Mouse (Mus musculus): Measurements from ENCODE around the gene Rfpl4b. TPM values are rescaled to one million over a fixed set of nuclear protein-coding genes. Genes with fewer than 3 reads are reported as not detected.
"Not testable (repeated sequence)": the region's sequence is repeated elsewhere in the genome, so short reads cannot be mapped to it uniquely, and the experiment has no call there.

Gene Rfpl4b
- polyA plus RNA-seq (2016; fragmentation: Nextera tagmentation; extraction: Ambion mirVana), result not detected in 2 replicates

GRCm38 (mm10) chr10:38821679-38822078 lies at the start of gene Rfpl4b:
TSS of gene Rfpl4b (minus strand) at chr10:38821779.
- H3K9ac ChIP-seq (replicated peaks), result no peak within 1 kb of the TSS
- no peaks in the 10 kb centered on the region for H3K27me3 ChIP-seq
- 87% methylated on average over 3 of the region's 3 CpGs for WGBS
- H3K4me1 ChIP-seq, result no peaks in the 10 kb centered on the region
- peaks cover 16% of the 10 kb centered on the region for H3K9me3 ChIP-seq
- ATAC-seq (ENCODE audit: low FRiP score, low read depth), result no peak
- no peak within 1 kb of the TSS for H3K4me3 ChIP-seq
- no peak within 1 kb of the TSS for H3K4me2 ChIP-seq (replicated peaks)
- no peak within 1 kb of the TSS for H3K27ac ChIP-seq (replicated peaks)
- H3K36me3 ChIP-seq, result no peaks in the 10 kb centered on the region

- Histone ChIP-seq H3K4me1 (no peaks in the 10 kb centered on the region), H3K9ac (replicated peaks) (no peak overlapping the region), H3K4me2 (replicated peaks) (no peak overlapping the region), H3K27ac (replicated peaks) (no peak overlapping the region), H3K9me3 (no peaks in the 10 kb centered on the region), H3K36me3 (no peaks in the 10 kb centered on the region), H3K27me3 (no peaks in the 10 kb centered on the region), H3K4me3 (no peak overlapping the region)
- ATAC-seq (ENCODE audit: low FRiP score, low read depth), result no peak
- 61% methylated on average over 2 of the region's 2 CpGs for WGBS
These were observed 33.6 kb upstream of the Rfpl4b start for GRCm38 (mm10) chr10:38855186-38855585.

GRCm38 (mm10) chr10:38850006-38850405 lies 28.4 kb upstream of the Rfpl4b start:
- not testable (repeated sequence) for H3K27me3 ChIP-seq; H3K4me3 ChIP-seq; H3K4me2 ChIP-seq (replicated peaks); H3K9ac ChIP-seq (replicated peaks); H3K27ac ChIP-seq (replicated peaks); H3K36me3 ChIP-seq; ATAC-seq (ENCODE audit: low FRiP score, low read depth); H3K9me3 ChIP-seq; H3K4me1 ChIP-seq
- WGBS, result 38% methylated on average over 5 of the region's 5 CpGs

- Histone ChIP-seq H3K4me1 (no peaks in the 10 kb centered on the region), H3K27ac (replicated peaks) (no peak overlapping the region), H3K4me3 (no peak overlapping the region), H3K9ac (replicated peaks) (no peak overlapping the region), H3K9me3 (no peaks in the 10 kb centered on the region; the same call in 1 of the 2 replicates), H3K27me3 (no peaks in the 10 kb centered on the region), H3K36me3 (no peaks in the 10 kb centered on the region), H3K4me2 (replicated peaks) (no peak overlapping the region)
- peak; percentile 82; the same call in 1 of the 2 replicates for ATAC-seq (ENCODE audit: low FRiP score, low read depth)
- WGBS, result 22% methylated on average over 8 of the region's 8 CpGs
These were observed 27.4 kb upstream of the Rfpl4b start for GRCm38 (mm10) chr10:38848884-38849499.

GRCm38 (mm10) chr10:38848231-38848630 lies 26.7 kb upstream of the Rfpl4b start:
- H3K27me3 ChIP-seq, result no peaks in the 10 kb centered on the region
- H3K9me3 ChIP-seq, result no peaks in the 10 kb centered on the region; the same call in 1 of the 2 replicates
- no peak overlapping the region for H3K9ac ChIP-seq (replicated peaks)
- H3K27ac ChIP-seq (replicated peaks), result no peak overlapping the region
- H3K36me3 ChIP-seq, result no peaks in the 10 kb centered on the region
- no peak overlapping the region for H3K4me3 ChIP-seq
- no peak overlapping the region for H3K4me2 ChIP-seq (replicated peaks)
- 0 out of 2 replicates have a peak, but pooled peaks have one; percentile 27 for ATAC-seq (ENCODE audit: low FRiP score, low read depth)
- WGBS, result 89% methylated on average over 4 of the region's 4 CpGs
- H3K4me1 ChIP-seq, result no peaks in the 10 kb centered on the region

- Histone ChIP-seq H3K36me3 (no peaks in the 10 kb centered on the region), H3K27me3 (no peaks in the 10 kb centered on the region), H3K27ac (replicated peaks) (no peak overlapping the region), H3K9ac (replicated peaks) (no peak overlapping the region), H3K4me1 (no peaks in the 10 kb centered on the region), H3K9me3 (peaks cover 16% of the 10 kb centered on the region), H3K4me2 (replicated peaks) (no peak overlapping the region), H3K4me3 (no peak overlapping the region)
- ATAC-seq (ENCODE audit: low FRiP score, low read depth), result no peak
- 66% methylated on average over 1 of the region's 1 CpGs for WGBS
These were observed 2.2 kb upstream of the Rfpl4b start for GRCm38 (mm10) chr10:38823741-38824140.

GRCm38 (mm10) chr10:38806056-38806455 lies 15.5 kb downstream of the Rfpl4b start:
- no peak overlapping the region for H3K9ac ChIP-seq (replicated peaks)
- WGBS, result 93% methylated on average over 2 of the region's 2 CpGs
- no peak overlapping the region for H3K27ac ChIP-seq (replicated peaks)
- H3K4me2 ChIP-seq (replicated peaks), result no peak overlapping the region
- ATAC-seq (ENCODE audit: low FRiP score, low read depth), result no peak
- H3K36me3 ChIP-seq, result no peaks in the 10 kb centered on the region
- H3K9me3 ChIP-seq, result no peaks in the 10 kb centered on the region
- H3K4me3 ChIP-seq, result no peak overlapping the region
- H3K4me1 ChIP-seq, result no peaks in the 10 kb centered on the region
- no peaks in the 10 kb centered on the region for H3K27me3 ChIP-seq

- ATAC-seq (ENCODE audit: low FRiP score, low read depth), result no peak
- no peaks in the 10 kb centered on the region for H3K27me3 ChIP-seq
- no peak overlapping the region for H3K4me2 ChIP-seq (replicated peaks)
- H3K9me3 ChIP-seq, result no peaks in the 10 kb centered on the region
- no peak overlapping the region for H3K4me3 ChIP-seq
- no peaks in the 10 kb centered on the region for H3K4me1 ChIP-seq
- no peaks in the 10 kb centered on the region for H3K36me3 ChIP-seq
- no peak overlapping the region for H3K9ac ChIP-seq (replicated peaks)
- H3K27ac ChIP-seq (replicated peaks), result no peak overlapping the region
- 95% methylated on average over 8 of the region's 8 CpGs for WGBS
These were observed 17.5 kb downstream of the Rfpl4b start for GRCm38 (mm10) chr10:38804047-38804446.

- Histone ChIP-seq H3K36me3 (no peaks in the 10 kb centered on the region), H3K4me3 (no peak overlapping the region), H3K27me3 (no peaks in the 10 kb centered on the region), H3K27ac (replicated peaks) (no peak overlapping the region), H3K9me3 (no peaks in the 10 kb centered on the region), H3K4me1 (no peaks in the 10 kb centered on the region), H3K4me2 (replicated peaks) (no peak overlapping the region), H3K9ac (replicated peaks) (no peak overlapping the region)
- WGBS, result 93% methylated on average over 7 of the region's 7 CpGs
- no peak for ATAC-seq (ENCODE audit: low FRiP score, low read depth)
These were observed 18.3 kb downstream of the Rfpl4b start for GRCm38 (mm10) chr10:38803304-38803703.

- H3K36me3 ChIP-seq, result no peaks in the 10 kb centered on the region
- H3K4me2 ChIP-seq (replicated peaks), result no peak overlapping the region
- H3K9me3 ChIP-seq, result no peaks in the 10 kb centered on the region
- H3K9ac ChIP-seq (replicated peaks), result no peak overlapping the region
- 78% methylated on average over 3 of the region's 3 CpGs for WGBS
- no peaks in the 10 kb centered on the region for H3K4me1 ChIP-seq
- no peaks in the 10 kb centered on the region for H3K27me3 ChIP-seq
- no peak overlapping the region for H3K4me3 ChIP-seq
- ATAC-seq (ENCODE audit: low FRiP score, low read depth), result no peak
- H3K27ac ChIP-seq (replicated peaks), result no peak overlapping the region
These were observed 33.0 kb downstream of the Rfpl4b start for GRCm38 (mm10) chr10:38788612-38789011.

Other genes with a start within 250 kb of the Rfpl4b start
- 21.4 and 27.2 TPM in 2 replicates for gene Lama4, start 143.7 kb upstream of the Rfpl4b start, polyA plus RNA-seq (2016; fragmentation: Nextera tagmentation; extraction: Ambion mirVana)

Data from midbrain, embryonic 12.5 days (tissue).